9 mouse cellular contexts compared by ENCODE assay signal in the genomic region with DNA sequence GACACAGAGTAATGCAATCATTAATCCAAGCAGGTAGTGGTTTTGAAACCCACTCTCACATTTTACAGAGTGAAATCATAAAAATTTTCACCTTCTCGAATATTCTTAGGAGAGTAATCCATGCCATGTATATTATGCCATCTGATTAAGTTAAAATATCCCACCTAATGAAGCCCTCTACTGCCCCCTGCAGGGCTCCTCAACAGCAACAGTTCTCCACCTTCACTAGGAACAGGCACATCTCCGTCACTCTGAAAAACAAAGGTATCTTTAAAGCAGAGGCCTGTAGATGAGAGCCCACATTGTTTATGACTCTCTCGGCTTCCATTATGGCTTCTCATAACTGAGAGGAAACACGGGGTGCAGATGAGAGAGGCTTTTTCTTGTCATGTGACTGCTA.
A peak's percentile ranks its signal among the peaks of the same experiment; 100 is the strongest.
DNase-seq lines count a peak whose midpoint lies in the region; ATAC-seq and TF ChIP-seq lines count a peak whose summit lies in the region.
"Had no signal": no experiment of that assay in that cellular context is flagged by ENCODE, and none has a peak within 500 bp of the region (broad histone marks: within the 10 kb centered on the region; RNA-seq: fewer than 3 reads in every experiment).

No protein-coding gene starts in this region.

- TF ChIP-seq POLR2A in CH12.LX (IDR thresholded peaks at IDR 0.05; ENCODE audit: low read depth, low read length): no peak

- H3K4me3 ChIP-seq in hindbrain, embryonic 14.5 days (replicated peaks; ENCODE audit: low read length): no peak overlapping the region
- H3K4me3 ChIP-seq in hindbrain, embryonic 16.5 days (ENCODE audit: low read length): no peak overlapping the region
- H3K4me3 ChIP-seq in CH12.LX (replicated peaks in 1 of 3; ENCODE audit: low read depth in 2 of 3, low read length in 2 of 3, poor library complexity in 1 of 3): no peak overlapping the region
- H3K4me3 ChIP-seq in forebrain, embryonic 15.5 days: no peak overlapping the region
- H3K4me3 ChIP-seq: limb, embryonic 12.5 days had no signal

- dilution Hi-C loops in CH12.LX (cut with MboI; ENCODE audit: extremely low pct_ligation_motif_present, extremely low pct_unique_long_range_greater_than_20kb, low sequenced_read_pairs): no loop called here

- no peak overlapping the region for H3K27ac ChIP-seq in hindbrain, embryonic 14.5 days
- no peak overlapping the region for H3K27ac ChIP-seq in hindbrain, embryonic 16.5 days (ENCODE audit: low read depth, low read length)
- H3K27ac ChIP-seq in CH12.LX (ENCODE audit: insufficient read depth, low read depth): no peak overlapping the region
- no peak overlapping the region for H3K27ac ChIP-seq in forebrain, embryonic 15.5 days (replicated peaks)
- H3K27ac ChIP-seq: limb, embryonic 12.5 days had no signal

- H3K36me3 ChIP-seq in hindbrain, embryonic 14.5 days (replicated peaks; ENCODE audit: control insufficient read depth, insufficient read depth): no peaks in the 10 kb centered on the region
- no peaks in the 10 kb centered on the region for H3K36me3 ChIP-seq in hindbrain, embryonic 16.5 days (ENCODE audit: control insufficient read depth, insufficient read depth, low read length)
- no peaks in the 10 kb centered on the region for H3K36me3 ChIP-seq in CH12.LX (replicated peaks in 1 of 2; ENCODE audit: control insufficient read depth in 1 of 2, insufficient read depth in 1 of 2, low read length in 1 of 2)
- H3K36me3 ChIP-seq in forebrain, embryonic 15.5 days: no peaks in the 10 kb centered on the region
- H3K36me3 ChIP-seq: limb, embryonic 12.5 days had no signal

- no peaks in the 10 kb centered on the region for H3K9me3 ChIP-seq in hindbrain, embryonic 14.5 days (ENCODE audit: control insufficient read depth, low read length)
- H3K9me3 ChIP-seq in hindbrain, embryonic 16.5 days (ENCODE audit: control insufficient read depth, low read length): no peaks in the 10 kb centered on the region
- no peaks in the 10 kb centered on the region for H3K9me3 ChIP-seq in CH12.LX (replicated peaks; ENCODE audit: low read length)
- H3K9me3 ChIP-seq in forebrain, embryonic 15.5 days: no peaks in the 10 kb centered on the region
- H3K9me3 ChIP-seq: limb, embryonic 12.5 days had no signal

- no peak overlapping the region for H3K9ac ChIP-seq in hindbrain, embryonic 14.5 days
- H3K9ac ChIP-seq in hindbrain, embryonic 16.5 days (ENCODE audit: low read depth, low read length): no peak overlapping the region
- H3K9ac ChIP-seq in CH12.LX (ENCODE audit: insufficient read depth, low read depth): no peak overlapping the region
- H3K9ac ChIP-seq in forebrain, embryonic 15.5 days (replicated peaks): no peak overlapping the region
- H3K9ac ChIP-seq: limb, embryonic 12.5 days had no signal

- no peaks in the 10 kb centered on the region for H3K79me2 ChIP-seq in CH12.LX (replicated peaks; ENCODE audit: control insufficient read depth, extremely low read depth, insufficient read depth, poor library complexity, severe bottlenecking)

- WGBS in hindbrain, embryonic 14.5 days: 63% methylated on average over 4 of the region's 4 CpGs
- WGBS in hindbrain, embryonic 16.5 days: 70% methylated on average over 4 of the region's 4 CpGs
- WGBS in forebrain, embryonic 15.5 days: 53% methylated on average over 4 of the region's 4 CpGs
- 38% methylated on average over 4 of the region's 4 CpGs for WGBS in large intestine, adult 2 months

- in situ Hi-C loops in CH12.LX (cut with MboI; ENCODE audit: low pct_ligation_motif_present, low pct_unique_long_range_greater_than_20kb, low sequenced_read_pairs): no loop called here

- no peak overlapping the region for H3K4me2 ChIP-seq in hindbrain, embryonic 14.5 days (replicated peaks)
- H3K4me2 ChIP-seq in hindbrain, embryonic 16.5 days (ENCODE audit: low read length): no peak overlapping the region
- H3K4me2 ChIP-seq in CH12.LX (ENCODE audit: insufficient read depth, low read depth, poor library complexity, severe bottlenecking): no peak overlapping the region
- H3K4me2 ChIP-seq in forebrain, embryonic 15.5 days (replicated peaks): no peak overlapping the region
- H3K4me2 ChIP-seq: limb, embryonic 12.5 days had no signal

- no peaks in the 10 kb centered on the region for H3K27me3 ChIP-seq in hindbrain, embryonic 14.5 days (ENCODE audit: control insufficient read depth, insufficient read depth, low read length)
- H3K27me3 ChIP-seq in hindbrain, embryonic 16.5 days (replicated peaks; ENCODE audit: control insufficient read depth, insufficient read depth, low read length): no peaks in the 10 kb centered on the region
- H3K27me3 ChIP-seq in CH12.LX (replicated peaks): no peaks in the 10 kb centered on the region
- no peaks in the 10 kb centered on the region for H3K27me3 ChIP-seq in forebrain, embryonic 15.5 days
- H3K27me3 ChIP-seq: limb, embryonic 12.5 days had no signal

- H3K4me1 ChIP-seq in hindbrain, embryonic 14.5 days (replicated peaks; ENCODE audit: control insufficient read depth, insufficient read depth, low read length): no peaks in the 10 kb centered on the region
- no peaks in the 10 kb centered on the region for H3K4me1 ChIP-seq in hindbrain, embryonic 16.5 days (ENCODE audit: control insufficient read depth, insufficient read depth, low read depth, low read length)
- H3K4me1 ChIP-seq in CH12.LX (ENCODE audit: control insufficient read depth in 1 of 2, insufficient read depth in 2 of 2): no peaks in the 10 kb centered on the region
- no peaks in the 10 kb centered on the region for H3K4me1 ChIP-seq in forebrain, embryonic 15.5 days
- H3K4me1 ChIP-seq: limb, embryonic 12.5 days had no signal

- TF ChIP-seq EP300 in CH12.LX (IDR thresholded peaks at IDR 0.05; ENCODE audit: low read length): no peak

- peak; percentile 62 for TF ChIP-seq RAD21 in CH12.LX (IDR thresholded peaks at IDR 0.05; ENCODE audit: low read depth, low read length)

- TF ChIP-seq CTCF in CH12.LX (conservative IDR thresholded peaks at IDR 0.05 in 1 of 2, IDR thresholded peaks at IDR 0.05 in 1 of 2; ENCODE audit: low read depth in 2 of 2, low read length in 2 of 2): peak; percentile 65 to 66

- ATAC-seq in hindbrain, embryonic 14.5 days (ENCODE audit: low FRiP score): no peak
- no peak; the same call in 1 of the 2 replicates for ATAC-seq in hindbrain, embryonic 16.5 days
- ATAC-seq in forebrain, embryonic 15.5 days (replicated peaks): 0 out of 2 replicates have a peak, but pooled peaks have one; percentile 53
- ATAC-seq in megakaryocyte, adult 5-6 weeks (ENCODE audit: poor library complexity, severe bottlenecking): peak; percentile 77

- DNase-seq in hindbrain, embryonic 14.5 days (ENCODE audit: low spot score): peak; percentile 49
- DNase-seq in CH12.LX (ENCODE audit: extremely low read depth): peak; percentile 57
- DNase-seq in adrenal gland, postnatal 36 days: peak; percentile 69 to 81
- peak; percentile 4 for DNase-seq in large intestine, adult 2 months (ENCODE audit: low read depth, low spot score)
- peak; percentile 8 to 15 for DNase-seq in thymus, postnatal 36 days

TF ChIP-seq in CH12.LX, 34 proteins besides CTCF, POLR2A, EP300 and RAD21:
- no peak for TF ChIP-seq JUN (IDR thresholded peaks at IDR 0.05; ENCODE audit: insufficient read depth, low read depth, low read length)
- TF ChIP-seq SMC3 (IDR thresholded peaks at IDR 0.05; ENCODE audit: low read depth, low read length): peak; percentile 46

Comparison
In these comparisons a context has a peak if more than half of its experiments do, and no peak if none do; other contexts are left out.
1. ATAC-seq: peak in forebrain, embryonic 15.5 days (single experiment) and megakaryocyte, adult 5-6 weeks (single experiment); none in hindbrain, embryonic 14.5 days (single experiment) and hindbrain, embryonic 16.5 days (single experiment).
2. DNase-seq: peak in every context shown above with its lines; median percentile 75 in adrenal gland, postnatal 36 days; 57 in CH12.LX; 49 in hindbrain, embryonic 14.5 days; 12 in thymus, postnatal 36 days; 4 in large intestine, adult 2 months.